Mouse (Mus musculus) CH12.LX (cell line): Measurements from ENCODE around the gene Anln. TPM values are rescaled to one million over a fixed set of nuclear protein-coding genes. Genes with fewer than 3 reads are reported as not detected.

Experiments
- DNase-seq: peaks from one replicate; pipeline ENCODE4 v3.0.0-alpha.2; 2013; ENCODE audit errors: extremely low read depth
- H3K27ac ChIP-seq: 2 replicates; pipeline ENCODE4 v1.5.1; 2012; ENCODE audit warnings: low read depth, mild to moderate bottlenecking, control low read depth, moderate library complexity; ENCODE audit not compliant: insufficient read depth
- H3K27me3 ChIP-seq: replicated peaks from 2 replicates; pipeline ENCODE3; 2012; ENCODE audit warnings: inconsistent platforms
- H3K36me3 ChIP-seq, 2 experiments: replicated peaks in 1 of 2; 2 replicates each; pipeline versions ENCODE3 to v1.6.1; 2012; ENCODE audit warnings: inconsistent platforms in 1 of 2, low read length in 1 of 2, mild to moderate bottlenecking in 1 of 2, mixed read lengths in 1 of 2, moderate library complexity in 1 of 2; ENCODE audit not compliant: control insufficient read depth in 1 of 2, insufficient read depth in 1 of 2
- H3K4me1 ChIP-seq, 2 experiments: 2 replicates each; pipeline ENCODE4 v1.6.1; 2012; ENCODE audit warnings: inconsistent platforms in 1 of 2, moderate library complexity in 1 of 2; ENCODE audit not compliant: insufficient read depth in 2 of 2, control insufficient read depth in 1 of 2
- H3K4me2 ChIP-seq: 2 replicates; pipeline ENCODE4 v1.6.1; 2012; ENCODE audit warnings: low read depth, mild to moderate bottlenecking, control low read depth; ENCODE audit not compliant: poor library complexity, insufficient read depth, severe bottlenecking
- H3K4me3 ChIP-seq, 3 experiments: fragments of 150-350 bp in 1 of 3; sonication (generic) in 1 of 3; replicated peaks in 1 of 3; 2 replicates each; pipeline versions ENCODE3 to v1.5.1; 2011 to 2012; ENCODE audit warnings: low read depth in 2 of 3, low read length in 2 of 3, mild to moderate bottlenecking in 2 of 3, moderate library complexity in 2 of 3, control low read depth in 1 of 3, improper control_type of control experiment in 1 of 3, inconsistent platforms in 1 of 3, mixed read lengths in 1 of 3; ENCODE audit not compliant: poor library complexity in 1 of 3
- H3K79me2 ChIP-seq: replicated peaks from 2 replicates; pipeline ENCODE4 v1.6.1; 2012; ENCODE audit warnings: mild to moderate bottlenecking, moderate library complexity; ENCODE audit not compliant: control insufficient read depth, poor library complexity, insufficient read depth, severe bottlenecking; ENCODE audit errors: extremely low read depth
- H3K9ac ChIP-seq: 2 replicates; pipeline ENCODE4 v1.6.1; 2012; ENCODE audit warnings: low read depth, mild to moderate bottlenecking, control low read depth, moderate library complexity; ENCODE audit not compliant: insufficient read depth
- H3K9me3 ChIP-seq: replicated peaks from 2 replicates; pipeline ENCODE3; 2012; ENCODE audit warnings: low read length, inconsistent platforms, mixed read lengths
- BHLHE40 ChIP-seq: IDR thresholded peaks from 2 replicates; pipeline ENCODE4 v1.6.1; 2011; ENCODE audit warnings: mild to moderate bottlenecking, low read depth, low read length, improper control_type of control experiment
- CHD1 ChIP-seq: IDR thresholded peaks from 2 replicates; pipeline ENCODE4 v1.6.1; 2012; ENCODE audit warnings: low read depth, low read length, improper control_type of control experiment, inconsistent platforms
- CTCF ChIP-seq, 2 experiments: IDR thresholded peaks in 1 of 2; conservative IDR thresholded peaks in 1 of 2; 2 replicates each; pipeline ENCODE4 v1.5.1; 2011 to 2012; ENCODE audit warnings: low read depth in 2 of 2, low read length in 2 of 2, improper control_type of control experiment in 1 of 2, inconsistent platforms in 1 of 2, mild to moderate bottlenecking in 1 of 2, moderate library complexity in 1 of 2
- E2F4 ChIP-seq: IDR thresholded peaks from 2 replicates; pipeline ENCODE4 v1.6.1; 2011; ENCODE audit warnings: low read depth, low read length, improper control_type of control experiment; ENCODE audit not compliant: insufficient replicate concordance
- ELF1 ChIP-seq: IDR thresholded peaks from 2 replicates; pipeline ENCODE4 v1.6.1; 2014; ENCODE audit warnings: low read depth, mild to moderate bottlenecking, inconsistent platforms, low read length, improper control_type of control experiment
- EP300 ChIP-seq: IDR thresholded peaks from 2 replicates; pipeline ENCODE4 v1.6.1; 2011; ENCODE audit warnings: low read length, improper control_type of control experiment
- HCFC1 ChIP-seq: IDR thresholded peaks from 2 replicates; pipeline ENCODE4 v1.6.1; 2012; ENCODE audit warnings: low read depth, mild to moderate bottlenecking, inconsistent platforms, low read length, improper control_type of control experiment
- JUN ChIP-seq: IDR thresholded peaks from 2 replicates; pipeline ENCODE4 v1.6.1; 2011; ENCODE audit warnings: low read depth, mild to moderate bottlenecking, low read length, improper control_type of control experiment, moderate library complexity; ENCODE audit not compliant: insufficient read depth
- JUND ChIP-seq: conservative IDR thresholded peaks from 2 replicates; pipeline ENCODE4 v1.6.1; 2011; ENCODE audit warnings: low read depth, low read length, improper control_type of control experiment
- KAT2A ChIP-seq: IDR thresholded peaks from 2 replicates; pipeline ENCODE4 v1.6.1; 2012; ENCODE audit warnings: low read length, improper control_type of control experiment, inconsistent platforms; ENCODE audit not compliant: insufficient replicate concordance
- MAFK ChIP-seq: IDR thresholded peaks from 2 replicates; pipeline ENCODE4 v1.6.1; 2011; ENCODE audit warnings: low read length, improper control_type of control experiment; ENCODE audit not compliant: insufficient replicate concordance
- MAX ChIP-seq: IDR thresholded peaks from 2 replicates; pipeline ENCODE4 v1.6.1; 2011; ENCODE audit warnings: low read length, improper control_type of control experiment
- MAZ ChIP-seq: IDR thresholded peaks from 2 replicates; pipeline ENCODE4 v1.6.1; 2012; ENCODE audit warnings: low read depth, mild to moderate bottlenecking, inconsistent platforms, low read length, improper control_type of control experiment, moderate library complexity
- MEF2A ChIP-seq: IDR thresholded peaks from 2 replicates; pipeline ENCODE4 v1.6.1; 2014; ENCODE audit warnings: low read depth, mild to moderate bottlenecking, inconsistent platforms, low read length, improper control_type of control experiment, borderline replicate concordance
- NELFE ChIP-seq: IDR thresholded peaks from 2 replicates; pipeline ENCODE4 v1.6.1; 2011; ENCODE audit warnings: low read depth, low read length, improper control_type of control experiment
- NRF1 ChIP-seq: IDR thresholded peaks from 2 replicates; pipeline ENCODE4 v1.6.1; 2014; ENCODE audit warnings: low read depth, mild to moderate bottlenecking, inconsistent platforms, low read length, improper control_type of control experiment, moderate library complexity
- PAX5 ChIP-seq: IDR thresholded peaks from 2 replicates; pipeline ENCODE4 v1.6.1; 2012; ENCODE audit warnings: low read length, inconsistent platforms, mixed read lengths
- POLR2A ChIP-seq: IDR thresholded peaks from 2 replicates; pipeline ENCODE4 v1.6.1; 2011; ENCODE audit warnings: low read depth, mild to moderate bottlenecking, improper control_type of control experiment, low read length
- RAD21 ChIP-seq: IDR thresholded peaks from 2 replicates; pipeline ENCODE4 v1.6.1; 2011; ENCODE audit warnings: low read depth, mild to moderate bottlenecking, low read length, improper control_type of control experiment, moderate library complexity
- TBP ChIP-seq: conservative IDR thresholded peaks from 2 replicates; pipeline ENCODE4 v1.6.1; 2011; ENCODE audit warnings: low read depth, low read length, improper control_type of control experiment
- UBTF ChIP-seq: IDR thresholded peaks from 2 replicates; pipeline ENCODE4 v1.6.1; 2012; ENCODE audit warnings: low read depth, mild to moderate bottlenecking, inconsistent platforms, low read length, improper control_type of control experiment, moderate library complexity
- USF1 ChIP-seq: IDR thresholded peaks from 2 replicates; pipeline ENCODE4 v1.6.1; 2014; ENCODE audit warnings: low read depth, mild to moderate bottlenecking, inconsistent platforms, low read length, improper control_type of control experiment
- USF2 ChIP-seq: conservative IDR thresholded peaks from 2 replicates; pipeline ENCODE4 v1.6.1; 2011; ENCODE audit warnings: low read depth, low read length, improper control_type of control experiment
- ZC3H11A ChIP-seq: IDR thresholded peaks from 2 replicates; pipeline ENCODE4 v1.6.1; 2012; ENCODE audit warnings: low read depth, mild to moderate bottlenecking, inconsistent platforms, low read length, improper control_type of control experiment
- ZKSCAN1 ChIP-seq: IDR thresholded peaks from 2 replicates; pipeline ENCODE4 v1.6.1; 2012; ENCODE audit warnings: low read depth, inconsistent platforms, low read length, improper control_type of control experiment, borderline replicate concordance
- ZNF384 ChIP-seq: IDR thresholded peaks from 2 replicates; pipeline ENCODE4 v1.6.1; 2012; ENCODE audit warnings: low read depth, low read length, improper control_type of control experiment, inconsistent platforms
- dilution Hi-C: fragments of 300-500 bp; cut with MboI; formaldehyde crosslinking; loops from 2 replicates; pipeline ENCODE4 v1.14.3; 2020; ENCODE audit warnings: low sequenced_read_pairs; ENCODE audit not compliant: extremely low pct_unique_long_range_greater_than_20kb, extremely low pct_ligation_motif_present
- in situ Hi-C: fragments of 300-500 bp; cut with MboI; formaldehyde crosslinking; loops from 3 replicates; pipeline ENCODE4 v1.14.3; 2019; ENCODE audit warnings: low sequenced_read_pairs, low pct_ligation_motif_present, low pct_unique_long_range_greater_than_20kb, mixed read lengths
- polyA plus RNA-seq: library from polyadenylated mRNA; unstranded; fragments of >175 nt; gene quantifications from 2 replicates; pipeline ENCODE4 v1.2.1, GENCODE M21; 2012; ENCODE audit warnings: low read depth; ENCODE audit not compliant: insufficient read length
- total RNA-seq, 2 experiments: library from RNA; depleted of rRNA; stranded (reverse); fragments of 300-350 nt in 1 of 2; fragments of >200 nt in 1 of 2; gene quantifications; 2 replicates each; pipeline ENCODE4 v1.2.3; 2012 to 2014

Gene Anln
- total and polyA plus RNA-seq, 3 experiments, result 12.2 to 15.7 (median 12.3) TPM

DNA sequence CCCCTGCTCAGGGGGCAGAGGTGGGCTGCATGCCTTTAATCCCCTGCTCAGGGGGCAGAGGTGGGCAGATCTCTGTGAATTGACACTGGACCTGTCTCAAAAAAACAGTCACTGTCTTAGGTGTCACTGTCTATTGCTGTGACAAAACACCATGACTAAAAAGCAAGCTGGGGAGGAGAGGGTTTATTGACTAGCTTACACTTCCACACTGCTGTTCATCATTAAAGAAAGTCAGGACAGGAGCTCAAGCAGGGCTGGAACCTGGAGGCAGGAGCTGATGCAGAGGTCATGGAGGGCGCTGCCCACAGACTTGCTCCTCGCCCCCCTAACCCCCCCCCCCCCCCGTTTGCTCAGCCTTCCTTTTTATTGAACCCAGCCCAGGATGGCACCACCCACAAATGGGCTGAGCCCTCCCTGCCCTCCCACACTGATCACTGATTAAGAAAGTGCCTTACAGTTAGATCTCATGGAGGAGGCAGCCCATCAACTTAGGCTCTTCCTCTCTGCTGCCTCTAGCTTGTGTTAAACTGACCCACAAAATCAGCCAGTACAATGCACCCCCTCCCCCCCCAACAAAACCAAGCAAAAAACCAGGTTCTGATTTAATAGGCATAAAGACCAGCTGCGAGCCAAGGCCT, 39.2 kb upstream of the Anln start:
- H3K36me3 ChIP-seq, result no peaks in the 10 kb centered on the region
- dilution Hi-C loops, result no loop called here
- H3K9ac ChIP-seq, result no peak overlapping the region
- H3K79me2 ChIP-seq, result no peaks in the 10 kb centered on the region
- peaks cover 0 to 23% of the 10 kb centered on the region in 2 experiments; a peak in 2 of 4 replicates for H3K4me1 ChIP-seq
- H3K27me3 ChIP-seq, result no peaks in the 10 kb centered on the region
- DNase-seq, result no peak
- no peak for TF ChIP-seq PAX5
- no peak for TF ChIP-seq RAD21
- no peak for TF ChIP-seq USF1
- TF ChIP-seq MAFK, result no peak
- no peak for TF ChIP-seq ZNF384
- no peak for TF ChIP-seq MEF2A
- TF ChIP-seq ZC3H11A, result no peak
- TF ChIP-seq POLR2A, result no peak
- TF ChIP-seq NELFE, result no peak
- TF ChIP-seq CTCF (conservative IDR thresholded peaks at IDR 0.05 in 1 of 2, IDR thresholded peaks at IDR 0.05 in 1 of 2; ENCODE audit: low read depth in 2 of 2, low read length in 2 of 2), result no peak
- no peak for TF ChIP-seq HCFC1
- no peak for TF ChIP-seq NRF1
- no peak for TF ChIP-seq UBTF
- no peak for TF ChIP-seq MAX
- TF ChIP-seq E2F4, result no peak
- no peak for TF ChIP-seq ZKSCAN1
- no peak for TF ChIP-seq JUN
- TF ChIP-seq JUND, result no peak
- no peak overlapping the region for H3K27ac ChIP-seq
- no peak overlapping the region for H3K4me3 ChIP-seq
- in situ Hi-C loops, result no loop called here
- no peak overlapping the region for H3K4me2 ChIP-seq
- H3K9me3 ChIP-seq, result no peaks in the 10 kb centered on the region

DNA sequence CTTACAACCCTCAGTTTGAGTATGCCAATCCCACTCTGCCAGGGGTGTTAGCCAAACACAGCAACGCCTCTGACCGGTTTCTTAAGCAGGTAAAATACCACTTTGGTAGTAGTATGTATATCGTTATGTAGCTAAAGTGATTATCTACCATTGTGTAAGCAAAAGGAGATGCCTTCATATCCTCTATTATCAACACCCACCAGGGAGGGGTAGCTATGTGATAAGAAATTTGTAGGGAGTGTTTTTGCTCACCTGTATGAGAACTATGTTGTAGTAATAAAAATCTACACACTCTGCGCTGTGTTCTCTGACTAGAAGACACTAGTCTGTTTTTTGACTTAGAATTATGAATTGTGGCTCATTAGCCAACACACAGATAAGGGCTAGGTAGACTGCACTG, 35.7 kb upstream of the Anln start:
- Histone ChIP-seq H3K4me2 (no peak overlapping the region), H3K4me3 (no peak overlapping the region), H3K27me3 (no peaks in the 10 kb centered on the region), H3K79me2 (no peaks in the 10 kb centered on the region), H3K27ac (no peak overlapping the region), H3K9me3 (no peaks in the 10 kb centered on the region), H3K4me1 (peaks cover 0 to 15% of the 10 kb centered on the region in 2 experiments; a peak in 2 of 4 replicates), H3K36me3 (no peaks in the 10 kb centered on the region), H3K9ac (no peak overlapping the region)
- no peak for DNase-seq
- dilution Hi-C loops, result no loop called here
- no peak for TF ChIP-seq ZKSCAN1
- no peak for TF ChIP-seq TBP
- no peak for TF ChIP-seq USF2
- TF ChIP-seq RAD21, result no peak
- no peak for TF ChIP-seq BHLHE40
- no peak for TF ChIP-seq CHD1
- TF ChIP-seq MAZ, result no peak
- no peak for TF ChIP-seq USF1
- no peak for TF ChIP-seq CTCF (conservative IDR thresholded peaks at IDR 0.05 in 1 of 2, IDR thresholded peaks at IDR 0.05 in 1 of 2; ENCODE audit: low read depth in 2 of 2, low read length in 2 of 2)
- no peak for TF ChIP-seq KAT2A
- TF ChIP-seq ELF1, result no peak
- no peak for TF ChIP-seq EP300
- TF ChIP-seq NRF1, result no peak
- in situ Hi-C loops, result no loop called here
